Mouse (Mus musculus): ENCODE data around the gene Usp6nl.

The Usp6nl gene

DNA sequence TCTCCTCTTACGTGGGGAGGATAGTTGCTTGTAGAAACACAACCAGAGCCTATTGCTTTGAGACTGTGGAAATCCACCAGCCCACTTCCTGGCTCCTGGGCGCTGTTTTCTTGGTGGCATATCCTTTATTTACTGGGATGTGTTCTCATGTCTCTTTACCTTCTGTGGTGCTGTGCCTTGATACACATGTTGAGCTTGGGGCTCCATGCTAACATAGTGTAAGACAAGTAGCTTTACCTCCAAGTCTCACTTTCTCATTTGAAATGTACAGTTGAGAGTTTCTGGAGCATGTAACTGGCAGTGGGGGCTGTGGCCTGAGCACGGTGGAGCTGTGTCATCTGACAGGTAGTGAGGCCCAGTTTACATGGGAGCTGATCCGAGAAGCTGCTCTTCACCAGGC is 54.5 kb downstream of the Usp6nl start:
- DNase-seq = no peak

DNA sequence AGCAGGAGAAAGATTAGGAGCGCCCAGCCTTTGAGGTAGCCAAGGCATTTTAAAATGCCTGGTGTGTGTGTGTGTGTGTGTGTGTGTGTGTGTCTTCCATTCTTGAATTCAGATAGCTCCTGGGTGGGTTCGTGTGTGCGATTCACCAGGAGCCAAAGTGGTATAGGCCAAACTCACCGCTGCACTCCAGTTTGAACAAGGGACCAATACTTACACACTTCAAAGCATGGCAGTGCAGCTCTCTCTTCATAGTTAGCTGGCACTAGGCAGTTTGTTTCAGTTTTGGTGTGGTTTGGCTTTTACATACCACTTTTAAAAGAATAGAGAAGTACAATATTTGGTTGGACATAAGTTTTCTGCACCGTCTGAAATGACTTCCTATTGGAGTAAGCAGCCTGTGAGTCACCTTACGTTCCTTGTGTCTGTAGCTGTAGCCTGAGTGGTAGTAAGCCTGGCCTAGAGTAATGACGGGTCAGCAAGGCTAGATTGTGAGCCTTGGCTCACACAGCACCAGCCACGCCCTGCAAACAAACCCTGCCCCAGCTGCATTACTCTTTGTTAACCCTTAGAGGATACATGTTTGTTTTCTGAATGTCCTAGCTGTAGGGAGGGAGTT is 56.2 kb downstream of the Usp6nl start:
- peak; percentile 23 to 45 for DNase-seq

DNA sequence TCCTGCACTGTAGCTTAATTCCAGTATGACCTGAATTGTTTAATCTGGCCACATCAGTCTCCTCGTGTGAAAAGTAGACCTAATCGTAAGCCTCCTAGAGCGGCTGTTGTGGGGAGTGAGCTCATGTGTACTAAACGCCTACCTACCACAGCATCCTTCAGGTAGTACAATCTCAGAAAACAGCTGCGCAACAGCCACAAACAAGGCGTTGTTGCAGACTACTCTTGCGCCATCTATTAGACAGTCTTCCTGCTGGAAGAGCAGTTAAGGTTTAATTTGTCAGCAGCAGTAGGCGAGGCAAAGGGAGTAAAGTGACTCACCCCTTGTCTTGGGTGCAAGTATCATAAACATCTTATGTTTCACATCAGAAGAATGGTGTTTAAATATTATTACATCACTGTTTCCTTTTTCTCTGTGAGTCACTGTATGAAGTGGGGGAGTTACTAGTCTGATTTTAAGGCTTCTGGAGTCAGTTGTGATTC is 57.3 kb downstream of the Usp6nl start:
- DNase-seq = peak in 1 of 2 experiments; percentile 36

DNA sequence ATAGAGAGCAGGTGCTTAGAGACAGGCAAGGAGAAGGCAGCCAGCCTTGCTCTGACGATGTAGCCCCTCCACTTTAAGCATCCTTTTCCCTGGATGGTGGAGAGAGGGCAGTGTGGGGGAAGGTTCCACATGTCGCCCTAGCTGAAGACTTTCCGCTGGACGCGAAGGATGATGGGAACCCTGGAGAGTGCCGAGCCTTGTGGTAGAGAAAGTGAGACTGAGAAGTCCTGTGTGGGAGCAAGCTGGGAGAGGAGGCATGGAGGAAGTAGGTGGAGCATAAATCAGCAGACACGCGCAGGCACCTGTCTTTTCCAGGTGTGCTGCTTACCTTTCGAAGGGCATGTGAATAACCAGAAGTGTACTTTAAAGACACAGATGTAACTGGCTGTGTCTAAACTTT is 57.9 kb downstream of the Usp6nl start:
- no peak for DNase-seq

DNA sequence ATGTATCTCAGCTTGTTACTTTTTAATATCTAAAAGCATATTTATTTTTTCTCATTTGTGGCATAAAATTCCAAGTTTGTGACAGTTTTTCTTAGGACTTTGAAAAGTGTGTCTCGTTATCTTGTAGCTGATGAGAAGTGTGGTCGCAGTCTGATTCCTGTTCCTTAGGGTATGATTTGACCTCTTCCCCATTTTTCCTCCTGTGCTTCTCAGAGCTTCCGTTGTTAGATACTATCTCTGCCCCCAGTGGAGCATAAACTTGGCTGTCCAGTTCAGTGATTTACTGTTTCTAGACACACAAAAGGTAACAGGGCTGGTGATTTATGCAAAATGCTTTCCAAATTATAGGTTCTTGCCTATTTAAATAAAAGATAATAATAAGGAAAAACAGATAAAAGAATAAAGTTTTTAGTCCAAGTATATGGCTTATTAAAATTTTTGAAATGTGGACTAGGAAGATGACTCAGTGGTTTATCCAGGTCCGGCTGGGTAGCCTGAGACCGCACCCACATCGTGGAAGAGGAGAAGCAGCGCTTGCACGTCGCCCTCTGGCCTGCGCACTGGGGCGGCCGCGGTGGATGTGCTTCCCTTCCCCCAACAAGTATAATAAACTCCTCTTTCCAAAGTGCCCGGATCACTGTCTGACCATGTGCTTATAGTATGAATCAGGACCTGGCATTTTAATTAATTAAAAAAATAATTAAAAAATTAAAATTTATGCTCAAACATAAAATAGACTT is 62.1 kb downstream of the Usp6nl start:
- DNase-seq = no peak

DNA sequence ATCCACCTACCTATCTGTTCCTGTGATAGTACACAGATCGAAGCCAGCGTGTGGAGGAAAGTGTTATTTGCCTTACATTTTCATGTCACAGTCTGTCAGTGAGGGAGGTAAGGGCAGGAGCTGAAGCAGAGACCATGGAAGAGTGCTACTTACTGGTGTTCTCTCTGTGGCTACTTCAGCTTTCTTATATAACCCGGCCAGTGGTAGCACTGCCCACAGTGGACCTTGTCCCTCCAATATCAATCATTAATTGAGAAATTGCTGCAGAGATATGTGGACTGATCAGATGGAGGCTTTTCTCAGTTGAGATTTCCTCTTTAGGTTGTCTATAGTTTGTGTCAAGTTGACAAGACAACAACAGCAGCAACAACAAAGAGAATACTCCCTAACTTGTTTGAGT is 66.7 kb downstream of the Usp6nl start:
- DNase-seq = no peak

DNA sequence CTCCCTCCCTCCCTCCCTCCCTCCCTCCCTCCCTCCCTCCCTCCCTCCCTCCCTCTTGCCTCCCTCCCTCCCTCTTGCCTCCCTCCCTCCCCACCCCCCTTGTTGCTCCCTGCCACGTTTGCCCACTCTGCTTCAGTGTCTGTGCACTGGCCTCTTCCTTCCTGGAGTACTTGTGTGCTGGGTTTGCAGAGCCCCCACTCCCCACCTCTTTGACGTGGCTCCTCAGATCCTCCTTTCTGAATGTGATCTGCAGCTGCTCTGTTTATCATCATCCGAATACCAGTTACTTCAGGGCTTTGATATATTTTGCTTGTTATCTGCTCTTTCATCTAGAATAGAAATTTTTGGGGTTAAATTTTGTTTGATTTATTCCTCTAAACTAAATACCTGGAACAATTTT is 68.8 kb downstream of the Usp6nl start:
- no peak for DNase-seq

DNA sequence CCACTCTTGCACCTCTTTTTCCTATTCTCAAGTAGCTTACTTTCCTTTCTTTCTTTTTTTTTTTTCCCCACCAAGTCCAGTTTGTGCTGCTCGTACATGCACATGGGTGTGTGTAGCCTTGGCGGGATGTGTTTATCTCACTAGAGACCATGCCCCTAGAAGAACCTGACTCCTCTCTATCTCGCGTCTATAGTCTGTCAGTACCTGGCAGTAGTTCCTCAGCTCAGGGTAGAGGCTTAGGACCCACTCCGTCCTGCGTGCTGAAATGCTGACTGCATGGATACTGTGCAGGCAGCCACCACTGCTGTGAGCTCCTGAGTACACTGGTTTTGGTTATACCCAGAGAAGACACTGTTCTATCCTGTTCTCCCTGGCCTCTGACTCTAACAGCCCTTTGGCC is 69.5 kb downstream of the Usp6nl start:
- DNase-seq = no peak

DNA sequence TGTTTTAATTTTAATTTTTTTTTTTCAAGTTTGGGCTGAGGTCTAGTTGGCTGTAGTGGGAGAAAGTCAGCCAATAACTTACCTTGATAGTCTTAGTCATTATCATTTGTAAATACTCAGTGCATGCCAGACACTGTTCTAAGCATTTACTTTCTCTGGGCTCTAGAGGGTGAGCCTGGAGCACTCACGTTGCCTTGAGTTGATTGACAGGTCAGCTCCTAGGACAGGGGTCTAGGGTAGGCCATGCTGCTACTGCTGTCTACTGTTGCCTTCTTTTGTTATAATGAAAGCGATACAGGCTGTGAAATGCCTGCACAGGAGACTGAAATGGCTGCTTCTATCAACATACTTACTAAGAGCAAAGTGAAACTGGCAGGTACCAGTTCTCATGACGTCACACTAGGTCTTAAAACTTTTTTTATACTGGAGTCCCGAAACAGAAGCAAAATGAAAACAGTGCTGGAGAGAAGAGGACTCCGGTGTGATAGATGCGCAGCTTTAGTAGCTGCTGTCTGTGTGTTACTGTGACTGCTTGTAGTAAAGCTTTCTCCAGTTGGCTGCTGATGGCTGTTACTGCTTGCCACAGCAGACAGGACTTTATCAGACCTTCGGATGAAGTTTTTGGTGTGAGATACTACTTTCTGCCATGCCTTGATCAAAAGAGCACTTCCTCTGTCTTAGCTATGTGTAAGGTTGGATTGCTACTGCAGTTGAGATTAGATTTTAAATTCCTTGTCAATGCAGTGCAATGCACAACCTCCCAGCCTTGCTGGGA is 73.6 kb downstream of the Usp6nl start:
- no peak for DNase-seq

DNA sequence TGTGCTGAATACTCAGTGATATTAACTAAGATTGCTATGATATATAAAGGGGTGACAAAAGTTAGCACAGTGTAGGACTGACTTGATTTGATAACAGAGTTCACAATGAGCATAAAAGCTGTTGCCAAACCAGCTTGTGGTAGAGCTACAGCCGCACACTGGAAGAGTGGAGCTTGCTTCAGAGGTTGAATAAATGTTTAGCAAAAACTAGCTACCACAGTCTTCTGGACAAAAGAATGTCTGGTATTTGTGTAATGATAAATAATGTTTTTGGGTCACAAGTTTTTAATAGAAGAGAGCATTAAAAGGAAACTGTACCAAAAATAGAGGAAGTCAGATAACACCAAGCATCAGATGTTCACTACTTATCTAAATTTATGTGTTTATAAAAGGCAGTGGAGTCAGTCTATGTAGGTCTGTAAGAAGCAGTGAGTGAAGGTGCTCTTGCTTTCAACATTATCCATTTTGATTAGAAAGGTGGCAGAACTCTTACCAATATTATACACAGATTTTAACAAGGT is 74.2 kb downstream of the Usp6nl start:
- DNase-seq = no peak

DNA sequence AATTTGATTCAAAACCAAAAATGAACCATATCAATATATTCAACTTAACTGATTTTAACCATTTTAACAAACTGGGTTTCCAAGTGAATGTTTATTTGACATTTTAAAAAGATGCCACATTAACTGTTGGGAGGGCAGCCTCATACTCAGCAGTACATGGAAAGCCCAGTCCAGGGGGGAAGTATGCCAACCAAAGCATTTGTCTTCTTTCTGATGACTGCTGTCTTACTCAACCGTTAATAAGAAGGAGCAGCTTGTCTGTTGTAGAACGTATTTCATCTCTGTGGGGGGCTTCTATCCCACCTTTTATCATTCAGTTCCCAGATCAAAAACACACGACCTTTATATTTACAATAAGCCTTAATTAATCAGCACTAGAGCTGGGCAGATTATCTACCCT is 74.7 kb downstream of the Usp6nl start:
- DNase-seq = no peak

DNA sequence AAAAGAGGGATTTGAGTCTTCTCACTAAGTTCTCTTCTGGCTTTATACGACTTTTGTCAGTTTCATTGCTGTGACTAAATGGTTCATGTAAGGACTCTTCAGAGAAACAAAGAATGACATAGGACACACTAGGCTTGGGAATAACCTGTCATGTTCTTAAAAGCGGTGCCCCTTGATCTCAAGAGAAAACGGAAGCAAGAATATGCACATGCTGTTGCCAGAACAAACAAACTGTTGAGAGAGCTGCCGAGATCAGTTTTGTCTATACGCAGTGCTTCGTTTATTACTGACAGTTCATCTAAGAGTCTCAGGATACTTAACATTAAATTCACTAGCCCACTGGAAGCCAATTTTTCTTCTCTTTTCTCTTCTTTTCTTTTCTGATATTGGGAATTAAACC is 76.4 kb downstream of the Usp6nl start:
- no peak for DNase-seq

DNA sequence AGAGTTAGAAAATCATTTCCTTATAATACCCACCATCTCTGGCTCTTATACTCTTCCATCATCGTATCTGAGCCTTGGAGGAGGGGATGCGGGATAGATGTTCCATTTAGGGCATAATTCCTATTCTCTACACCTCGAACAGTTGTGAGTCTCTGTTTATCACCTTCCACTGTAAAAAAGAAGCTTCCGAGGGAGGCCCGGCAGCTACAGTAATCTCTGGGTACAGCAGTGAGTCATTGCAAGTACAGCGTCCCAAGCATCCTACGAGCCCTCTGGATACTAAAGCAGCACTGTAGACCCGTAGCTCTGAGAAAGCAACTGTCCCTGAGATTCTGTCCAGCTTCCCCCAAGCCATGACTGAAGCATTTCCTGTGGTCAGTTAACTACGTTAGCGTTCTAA is 78.6 kb downstream of the Usp6nl start:
- DNase-seq = no peak

DNA sequence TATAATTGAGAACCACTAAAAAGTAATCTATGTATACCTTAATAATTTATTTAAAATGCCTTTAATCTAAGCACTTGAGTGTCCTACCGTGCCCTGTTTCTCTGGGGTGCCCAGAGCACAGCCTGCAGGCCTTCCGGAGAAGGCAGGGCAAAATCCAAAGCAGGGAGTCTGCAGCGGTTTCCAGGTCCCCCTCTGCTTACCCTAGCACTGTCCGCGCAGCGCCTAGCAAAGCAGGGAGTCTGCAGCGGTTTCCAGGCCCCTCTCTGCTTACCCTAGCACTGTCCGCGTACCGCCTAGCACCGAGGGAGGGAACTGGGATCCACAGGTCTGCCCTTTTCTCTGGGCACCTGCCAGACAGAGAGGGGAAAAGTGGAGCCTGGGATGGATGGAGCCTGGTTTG is 80.9 kb downstream of the Usp6nl start:
- DNase-seq = no peak

DNA sequence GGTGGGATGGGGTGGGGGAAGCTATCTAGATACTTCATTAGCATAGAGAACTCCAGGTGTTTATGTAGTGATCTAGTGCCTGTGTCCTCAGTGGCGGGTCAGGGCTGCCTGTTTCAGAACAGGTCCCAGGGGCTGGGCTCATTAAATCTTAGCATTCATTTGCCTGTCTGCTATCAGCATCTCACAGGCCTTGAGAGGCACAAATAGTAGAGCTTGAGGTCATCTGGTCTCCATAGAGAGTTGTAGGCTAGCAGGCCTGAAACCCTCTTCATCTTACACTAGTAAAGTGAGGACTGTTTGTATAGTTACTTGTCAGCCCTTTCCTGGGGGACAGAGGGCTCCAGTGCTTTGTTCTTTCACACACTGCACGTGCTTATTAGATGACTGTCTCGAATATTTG is 81.5 kb downstream of the Usp6nl start:
- no peak for DNase-seq

DNA sequence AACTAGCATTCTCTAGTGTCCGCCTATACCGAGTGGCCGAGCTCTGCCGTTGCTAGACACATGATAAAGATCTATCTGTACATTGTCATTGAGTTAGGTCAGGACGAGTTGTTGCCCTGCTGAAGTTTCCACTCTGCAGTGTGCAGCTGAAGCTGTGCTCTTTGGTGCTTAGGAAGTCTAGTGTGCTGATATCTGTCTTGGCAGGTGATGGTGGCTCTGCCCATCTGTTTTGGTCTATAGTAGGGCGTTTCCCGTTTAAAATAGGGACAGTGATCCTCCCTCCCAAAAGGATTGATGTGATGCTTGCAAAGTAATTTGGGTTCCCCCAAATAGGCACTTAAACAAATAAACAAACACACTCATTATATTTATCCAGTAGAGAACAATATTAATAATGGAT is 82.2 kb downstream of the Usp6nl start:
- no peak for DNase-seq

DNA sequence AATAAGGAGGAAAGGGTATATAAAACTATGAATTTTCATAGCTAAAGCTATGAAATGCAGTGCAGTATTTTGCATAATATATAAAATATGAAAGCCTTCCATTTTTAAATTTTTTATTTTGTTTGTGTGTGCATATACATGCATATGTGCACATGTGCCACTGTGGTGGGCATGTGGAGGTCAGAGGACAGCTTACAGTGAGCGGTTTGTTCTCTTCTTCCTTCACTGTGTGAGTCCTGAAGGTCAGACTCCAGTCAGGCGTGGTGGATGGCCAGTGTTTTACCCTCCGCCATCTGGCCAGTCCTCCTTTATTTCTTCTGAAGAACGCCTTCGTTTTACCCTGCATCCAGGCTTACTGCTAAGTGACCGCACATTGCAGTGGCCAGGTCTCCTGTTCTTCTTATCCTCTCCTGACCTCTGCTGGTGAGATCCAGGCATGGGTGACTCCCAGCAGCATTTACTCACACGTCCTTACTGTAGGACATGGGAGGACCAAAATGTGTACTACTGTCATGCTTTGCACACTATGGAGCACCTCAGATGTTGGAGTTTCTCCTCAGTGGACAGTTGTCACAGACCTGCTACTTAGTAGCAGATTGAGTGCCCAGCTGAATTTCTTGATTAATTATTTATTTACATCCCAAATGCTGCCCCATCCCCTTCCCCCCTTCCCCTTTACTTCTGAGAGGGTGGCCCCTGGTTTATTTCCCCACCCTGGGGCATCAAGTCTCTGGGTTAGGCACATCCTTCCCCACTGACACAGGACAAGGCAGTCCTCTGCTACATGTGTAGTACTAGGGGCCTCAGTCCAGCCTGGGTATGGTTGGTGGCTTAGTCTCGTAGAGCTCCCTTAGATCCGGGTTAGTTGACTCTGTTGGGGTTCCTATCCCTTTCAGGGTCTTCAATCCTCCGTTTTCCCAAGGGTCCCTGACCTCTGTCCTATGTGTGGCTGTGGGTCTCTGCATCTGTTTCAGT is 82.9 kb downstream of the Usp6nl start:
- peak; percentile 78 to 84 for DNase-seq

DNA sequence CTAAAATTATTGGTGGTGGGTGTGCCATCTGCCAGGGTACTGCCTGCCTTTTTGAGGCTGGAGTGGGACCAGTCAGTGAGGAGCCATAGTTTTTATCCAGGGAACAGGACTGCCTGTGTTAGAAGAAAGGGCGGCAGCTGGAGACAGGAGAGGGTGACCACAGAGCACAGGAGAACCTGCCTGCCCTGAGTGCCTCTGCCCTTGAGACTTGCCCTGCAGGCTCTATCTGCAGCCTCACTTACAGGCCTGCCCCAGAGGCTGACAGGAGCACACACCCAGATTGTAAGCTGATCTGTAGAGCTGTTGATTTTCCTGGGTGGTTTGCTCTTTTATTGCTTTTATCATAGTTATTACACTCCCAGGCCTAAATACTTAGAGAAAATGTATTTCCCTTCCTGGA is 85.2 kb downstream of the Usp6nl start:
- no peak for DNase-seq

DNA sequence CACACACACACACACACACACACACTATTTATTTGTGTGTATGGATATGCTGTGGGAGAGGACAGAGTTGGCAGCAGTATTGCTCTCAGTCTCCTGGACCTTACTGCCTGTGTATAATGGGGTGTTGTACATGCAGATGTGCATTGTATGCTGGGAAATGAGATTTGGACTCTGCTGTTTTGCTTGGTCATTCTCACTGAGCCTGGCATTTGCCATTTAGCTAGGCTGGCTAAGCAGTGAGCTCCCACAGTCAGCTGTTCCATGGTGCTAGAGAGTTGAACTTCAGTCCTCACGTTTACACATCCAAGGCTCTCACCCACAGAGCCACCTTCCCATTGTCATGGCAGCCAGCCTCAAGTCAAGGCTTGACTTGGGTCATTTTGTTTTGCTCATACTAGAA is 90.2 kb downstream of the Usp6nl start:
- no peak for DNase-seq

DNA sequence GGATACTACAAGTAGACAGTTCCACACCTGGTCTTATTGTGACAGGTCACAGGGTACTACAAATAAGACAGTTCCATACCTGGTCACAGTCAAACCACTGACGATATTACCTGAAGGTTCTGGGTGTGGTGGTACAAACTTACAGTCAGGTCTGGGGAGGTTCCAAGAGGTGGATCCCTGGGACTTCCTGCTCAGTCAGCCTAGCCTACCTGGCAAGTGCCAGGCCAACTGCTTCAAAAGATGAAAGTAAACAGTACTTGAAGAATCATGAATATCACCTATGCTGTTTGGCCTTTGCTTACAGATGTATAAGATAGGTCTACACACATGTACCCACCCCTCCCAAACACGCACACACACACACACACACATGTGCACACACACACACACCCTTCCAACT is 91.3 kb downstream of the Usp6nl start:
- DNase-seq = no peak

DNA sequence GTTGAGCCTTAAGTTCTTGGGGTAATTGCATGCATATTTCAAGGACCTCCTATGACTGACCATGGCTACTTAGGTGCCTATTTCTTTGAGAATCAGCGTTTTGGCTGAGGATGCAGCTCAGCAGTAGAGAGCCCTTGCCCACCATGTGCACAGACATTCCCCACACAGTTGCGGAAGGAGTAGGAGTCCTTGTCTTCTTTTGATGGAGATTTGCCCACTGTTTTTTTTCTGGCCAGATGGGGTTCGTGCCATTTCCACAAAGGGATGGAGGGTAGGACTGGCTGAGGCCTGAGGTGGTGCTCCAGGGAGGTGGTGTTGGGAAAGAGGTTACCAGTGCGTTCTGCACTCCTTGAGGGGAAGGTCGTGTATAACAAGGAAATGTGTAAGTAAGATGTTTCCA is 91.9 kb downstream of the Usp6nl start:
- DNase-seq = no peak

DNA sequence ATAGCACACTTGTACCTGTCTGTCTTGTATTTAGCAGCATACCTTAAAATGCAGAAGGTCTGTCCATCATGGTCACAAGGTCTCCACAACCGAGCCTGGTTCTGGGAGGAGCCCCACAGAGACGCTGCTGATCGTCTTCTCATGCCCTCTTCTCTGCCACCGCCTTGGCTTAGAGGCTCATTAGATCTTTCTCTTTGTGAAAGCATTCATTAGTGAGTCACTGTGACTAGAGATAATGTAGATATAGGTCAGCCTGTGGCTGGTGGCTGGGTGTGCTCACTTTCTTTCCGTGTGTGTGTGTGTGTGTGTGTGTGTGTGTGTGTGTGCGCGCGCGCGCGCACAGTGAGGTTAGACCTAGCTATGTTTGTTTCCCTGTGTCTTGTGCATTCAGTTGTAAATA is 94.7 kb downstream of the Usp6nl start:
- no peak for DNase-seq

Measured in lung, adult 18-20 months (tissue).